Mouse (Mus musculus) neural tube, embryonic 14.5 days (tissue): ENCODE measurements around the gene Lrrc66. TPM values are rescaled to one million over a fixed set of nuclear protein-coding genes. Genes with fewer than 3 reads are reported as not detected.

Experiments
- ATAC-seq: fragments of 200-750 bp; cut with Nextera tagmentation; 2 replicates; pipeline ENCODE4 v1.8.0; 2017; ENCODE audit warnings: low read depth, mild to moderate bottlenecking, moderate TSS enrichment, moderate library complexity
- H3K27ac ChIP-seq: fragments of 300-500 bp; sonication (generic); 2 replicates; pipeline ENCODE4 v1.5.1; 2014; ENCODE audit warnings: low read depth, mild to moderate bottlenecking, control low read depth, low read length, moderate library complexity, mixed read lengths
- H3K27me3 ChIP-seq: fragments of 300-500 bp; sonication (generic); 2 replicates; pipeline ENCODE4 v1.6.1; 2014; ENCODE audit warnings: low read length; ENCODE audit not compliant: control insufficient read depth, insufficient read depth
- H3K36me3 ChIP-seq: fragments of 300-500 bp; sonication (generic); 2 replicates; pipeline ENCODE4 v1.6.1; 2014; ENCODE audit warnings: low read length, mixed read lengths; ENCODE audit not compliant: control insufficient read depth, insufficient read depth
- H3K4me1 ChIP-seq: fragments of 300-500 bp; sonication (generic); 2 replicates; pipeline ENCODE4 v1.6.1; 2014; ENCODE audit warnings: low read length; ENCODE audit not compliant: control insufficient read depth, insufficient read depth
- H3K4me2 ChIP-seq: fragments of 300-500 bp; sonication (generic); 2 replicates; pipeline ENCODE4 v1.6.1; 2014; ENCODE audit warnings: mild to moderate bottlenecking, low read depth, low read length, control low read depth
- H3K4me3 ChIP-seq: fragments of 300-500 bp; sonication (generic); 2 replicates; pipeline ENCODE4 v1.5.1; 2014; ENCODE audit warnings: low read depth, low read length, control low read depth, mixed read lengths
- H3K9ac ChIP-seq: fragments of 300-500 bp; sonication (generic); replicated peaks from 2 replicates; pipeline ENCODE4 v1.6.1; 2014; ENCODE audit warnings: low read depth, mild to moderate bottlenecking, control low read depth, low read length, mixed read lengths
- H3K9me3 ChIP-seq: fragments of 300-500 bp; sonication (generic); 2 replicates; pipeline ENCODE4 v1.6.1; 2016; ENCODE audit warnings: low read length; ENCODE audit not compliant: control insufficient read depth
- WGBS: fragments of 180-500 bp; shearing (Covaris S2); extraction: QIAGEN DNeasy Blood & Tissue Kit; methylation state at CpG from one replicate; pipeline ENCODE4 v1.1.7; 2014; 5-methylcytosine and 5-hydroxymethylcytosine counted together
- polyA plus RNA-seq: library from polyadenylated mRNA; unstranded; fragments of >200 nt; fragmentation: Nextera tagmentation; extraction: Ambion mirVana; gene quantifications from 2 replicates; pipeline ENCODE4 v1.2.1, GENCODE M21; 2014

The Lrrc66 gene
- polyA plus RNA-seq, result not detected in 2 replicates

DNA sequence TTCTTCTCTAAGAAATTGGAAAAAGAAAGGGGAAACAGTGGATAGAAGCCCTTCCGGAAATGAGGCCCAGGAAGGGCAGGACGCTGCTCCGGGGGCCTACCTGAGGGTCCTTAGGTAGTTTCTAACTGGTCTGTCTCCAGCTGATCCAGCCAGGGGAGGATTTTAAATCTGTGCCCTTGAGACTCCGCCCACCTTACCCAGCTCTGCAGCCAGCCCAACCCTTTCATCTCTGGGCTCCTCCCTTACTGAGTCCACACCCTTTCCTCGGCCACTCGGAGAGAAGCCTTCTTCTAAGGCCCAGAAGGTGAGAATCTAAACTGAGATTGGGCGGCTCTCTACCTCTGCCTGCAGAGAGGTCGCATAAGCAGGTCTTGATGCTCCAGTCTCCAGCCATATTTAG lies at the start of gene Lrrc66:
Gene Lrrc66, minus strand, starts transcription at position 236 of the 400 bp plus-strand sequence.
- H3K4me1 ChIP-seq, result no peaks in the 10 kb centered on the region
- H3K9ac ChIP-seq, result no peak within 1 kb of the TSS
- peaks cover 3% of the 10 kb centered on the region; the same call in 1 of the 2 replicates for H3K36me3 ChIP-seq
- H3K4me2 ChIP-seq, result no peak within 1 kb of the TSS
- 81% methylated on average over 8 of the region's 8 CpGs for WGBS
- no peak within 1 kb of the TSS for H3K4me3 ChIP-seq
- no peaks in the 10 kb centered on the region for H3K9me3 ChIP-seq
- H3K27ac ChIP-seq, result no peak within 1 kb of the TSS
- H3K27me3 ChIP-seq, result no peaks in the 10 kb centered on the region
- no peak for ATAC-seq

DNA sequence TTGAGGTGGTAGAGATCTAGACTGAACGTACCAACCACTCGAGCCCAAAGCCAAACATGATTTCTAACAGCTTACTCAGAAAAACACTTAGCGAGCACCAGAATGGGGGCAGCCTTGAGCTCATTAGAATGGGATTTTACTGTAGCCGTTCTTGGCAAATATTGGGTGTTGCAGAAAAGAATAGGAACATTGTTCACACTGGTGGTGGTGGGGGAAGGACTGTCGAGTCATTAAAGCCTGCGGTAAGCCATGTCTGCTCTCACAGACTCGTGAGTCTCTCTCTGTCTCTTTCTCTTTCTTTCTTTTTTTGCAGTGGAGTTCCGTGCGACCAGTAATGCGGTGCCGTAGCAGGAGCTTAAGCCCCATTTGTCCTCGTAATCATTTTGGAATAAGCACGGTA lies 44.3 kb upstream of the Lrrc66 start:
- no peak overlapping the region for H3K4me2 ChIP-seq
- no peak overlapping the region for H3K9ac ChIP-seq
- no peaks in the 10 kb centered on the region for H3K4me1 ChIP-seq
- no peaks in the 10 kb centered on the region for H3K36me3 ChIP-seq
- H3K27ac ChIP-seq, result no peak overlapping the region
- no peak for ATAC-seq
- no peaks in the 10 kb centered on the region for H3K9me3 ChIP-seq
- 68% methylated on average over 13 of the region's 13 CpGs for WGBS
- H3K4me3 ChIP-seq, result no peak overlapping the region
- no peaks in the 10 kb centered on the region for H3K27me3 ChIP-seq

DNA sequence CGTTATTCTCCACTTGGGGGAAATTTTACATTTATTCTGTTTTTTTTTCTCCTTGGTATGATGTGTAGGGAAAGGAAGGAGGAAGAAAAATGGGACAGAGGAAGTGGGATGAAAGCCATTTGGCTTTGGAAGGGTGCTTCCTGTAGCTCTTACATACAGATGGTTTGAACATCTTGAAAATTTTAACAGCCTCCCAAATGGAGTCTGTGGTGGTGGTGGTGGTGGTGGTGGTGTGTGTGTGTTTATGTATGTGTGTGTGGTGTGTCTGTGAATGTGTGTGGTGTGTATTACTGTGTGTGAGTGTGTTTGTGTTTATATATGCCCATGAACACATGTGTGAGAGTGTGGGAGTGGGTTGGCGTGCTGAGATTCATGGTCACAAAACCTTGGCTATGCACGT lies 43.3 kb upstream of the Lrrc66 start:
- WGBS, result 86% methylated on average over 3 of the region's 3 CpGs
- Histone ChIP-seq H3K4me1 (no peaks in the 10 kb centered on the region), H3K27ac (no peak overlapping the region), H3K36me3 (no peaks in the 10 kb centered on the region), H3K4me3 (no peak overlapping the region), H3K9ac (no peak overlapping the region), H3K9me3 (no peaks in the 10 kb centered on the region), H3K27me3 (no peaks in the 10 kb centered on the region), H3K4me2 (no peak overlapping the region)
- ATAC-seq, result no peak

DNA sequence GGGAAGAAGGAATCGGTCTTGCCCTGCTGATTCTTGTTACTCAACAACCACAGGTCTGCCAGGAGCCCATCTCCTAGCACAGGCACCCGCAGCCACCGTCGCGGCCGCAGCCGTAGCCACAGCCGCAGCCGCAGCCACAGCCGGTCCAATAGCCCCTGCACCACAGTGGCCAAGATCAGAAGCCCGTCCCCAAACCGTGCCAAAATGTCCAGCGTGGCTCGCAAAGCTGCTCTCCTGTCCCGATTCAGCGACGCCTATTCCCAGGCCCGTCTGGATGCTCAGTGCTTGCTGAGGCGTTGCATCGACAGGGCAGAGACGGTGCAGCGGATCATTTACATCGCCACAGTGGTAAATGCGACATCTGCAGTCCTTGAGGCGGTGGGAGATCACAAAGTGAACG lies 37.1 kb upstream of the Lrrc66 start:
- no peak for ATAC-seq
- Histone ChIP-seq H3K27me3 (no peaks in the 10 kb centered on the region), H3K36me3 (no peaks in the 10 kb centered on the region), H3K4me2 (peak overlapping the region; percentile 34; the same call in 1 of the 2 replicates), H3K9me3 (no peaks in the 10 kb centered on the region), H3K27ac (no peak overlapping the region), H3K9ac (no peak overlapping the region), H3K4me3 (no peak overlapping the region), H3K4me1 (no peaks in the 10 kb centered on the region)
- 54% methylated on average over 26 of the region's 26 CpGs for WGBS

DNA sequence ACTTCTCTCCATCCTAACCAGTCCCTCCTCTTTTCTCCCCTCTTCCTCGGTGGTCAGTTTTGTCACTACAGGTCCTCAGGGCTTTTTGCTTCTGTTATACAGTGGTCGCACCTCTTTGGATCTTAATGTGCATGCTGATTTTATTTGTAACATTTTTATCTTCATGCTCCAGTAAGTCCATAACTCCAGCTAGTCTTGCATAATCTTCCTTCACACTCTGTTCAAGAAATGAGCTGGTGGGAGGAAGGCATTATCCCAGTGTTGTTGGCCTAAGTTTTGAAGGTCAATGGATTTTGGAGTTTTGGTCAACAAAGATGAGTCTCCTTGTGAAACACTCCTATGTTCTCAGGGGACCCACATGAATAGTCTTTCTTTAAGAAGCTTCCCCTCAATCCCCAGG lies 35.6 kb upstream of the Lrrc66 start:
- no peak for ATAC-seq
- Histone ChIP-seq H3K4me1 (no peaks in the 10 kb centered on the region), H3K9ac (no peak overlapping the region), H3K9me3 (no peaks in the 10 kb centered on the region), H3K27ac (no peak overlapping the region), H3K4me3 (no peak overlapping the region), H3K36me3 (no peaks in the 10 kb centered on the region), H3K4me2 (no peak overlapping the region), H3K27me3 (no peaks in the 10 kb centered on the region)
- WGBS, result 83% methylated on average over 2 of the region's 2 CpGs

DNA sequence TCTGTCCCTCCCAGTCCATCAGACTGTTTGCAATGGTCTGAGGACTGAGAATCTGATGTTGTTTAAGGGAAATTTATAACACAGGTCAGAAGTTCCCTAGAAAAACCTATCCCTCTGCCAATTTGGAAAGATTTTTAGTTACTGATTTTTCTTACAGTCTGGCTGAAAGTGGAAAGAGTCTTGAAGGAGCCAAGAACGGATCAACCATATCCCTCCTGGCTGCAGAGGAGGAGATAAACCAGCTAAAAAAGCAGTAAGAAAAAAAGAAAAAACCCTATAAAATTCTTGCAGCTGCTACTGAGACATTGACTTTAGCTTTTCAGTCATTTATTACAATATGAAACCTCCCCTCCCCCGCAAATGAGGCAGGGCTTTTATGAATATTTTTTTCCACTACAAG lies 34.4 kb upstream of the Lrrc66 start:
- Histone ChIP-seq H3K27ac (no peak overlapping the region), H3K9ac (no peak overlapping the region), H3K9me3 (no peaks in the 10 kb centered on the region), H3K36me3 (no peaks in the 10 kb centered on the region), H3K4me2 (no peak overlapping the region), H3K4me1 (no peaks in the 10 kb centered on the region), H3K27me3 (no peaks in the 10 kb centered on the region), H3K4me3 (no peak overlapping the region)
- ATAC-seq, result no peak
- 86% methylated on average over 2 of the region's 2 CpGs for WGBS

DNA sequence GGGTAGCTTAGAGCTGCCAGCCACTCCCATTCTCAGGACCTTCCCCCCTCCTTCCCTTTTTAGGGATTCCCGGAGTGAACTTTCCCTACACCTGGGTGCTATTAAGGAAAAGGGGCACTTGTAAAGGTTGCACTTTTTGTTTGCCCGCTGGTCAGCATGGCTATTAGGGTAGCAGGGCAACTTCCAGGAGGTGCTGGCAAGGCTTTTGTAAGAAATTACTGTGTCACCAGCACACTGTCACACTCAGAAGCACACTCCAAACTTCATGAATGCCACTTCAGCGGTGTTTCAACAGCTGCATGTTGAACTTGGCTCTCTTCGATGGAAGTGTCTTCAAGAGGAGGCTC lies 19.5 kb upstream of the Lrrc66 start:
- Histone ChIP-seq H3K36me3 (no peaks in the 10 kb centered on the region), H3K4me2 (peak overlapping the region; percentile 75), H3K4me1 (peaks cover 8% of the 10 kb centered on the region), H3K9ac (no peak overlapping the region), H3K9me3 (no peaks in the 10 kb centered on the region), H3K27me3 (peaks cover 28% of the 10 kb centered on the region), H3K4me3 (no peak overlapping the region), H3K27ac (no peak overlapping the region)
- ATAC-seq, result no peak
- under 1% methylated on average over 4 of the region's 4 CpGs for WGBS

DNA sequence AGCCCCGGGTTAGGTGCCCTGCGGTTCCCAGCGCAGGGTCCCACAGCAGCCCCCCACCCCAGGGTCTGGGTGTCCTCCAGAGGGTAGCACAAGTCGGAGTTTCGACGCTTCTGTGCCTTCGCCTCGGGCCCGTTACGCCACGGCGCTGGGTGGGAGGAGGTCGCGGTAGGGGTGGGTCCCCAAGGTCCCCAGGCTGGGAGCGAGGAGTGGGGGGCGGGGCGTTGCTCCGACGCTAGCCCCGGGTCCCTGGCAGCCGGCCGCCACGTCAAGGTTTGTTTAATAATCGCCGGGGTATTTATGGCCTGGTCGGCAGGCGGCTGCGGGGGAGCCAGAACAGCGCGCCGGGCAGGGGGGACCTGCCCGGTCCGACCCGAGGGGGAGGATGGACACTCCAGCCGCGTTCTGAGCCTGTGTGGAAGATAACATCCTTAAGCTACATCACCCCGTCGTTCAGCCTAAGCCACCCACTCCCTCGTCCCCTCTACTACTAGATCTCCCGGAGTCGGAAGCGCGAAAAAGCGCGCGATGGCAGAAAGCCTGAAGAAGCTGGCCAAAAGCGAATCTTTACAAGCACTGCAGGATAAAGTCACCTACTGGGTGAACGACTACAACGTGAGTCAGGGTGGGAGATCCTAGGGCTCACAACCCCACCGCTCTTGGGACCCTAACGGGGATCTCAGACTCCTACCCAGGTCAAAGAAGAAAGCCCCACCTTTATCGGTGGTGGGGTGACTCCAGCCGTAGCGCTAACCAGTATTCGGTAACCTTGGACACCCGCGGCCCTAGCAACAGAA lies 18.9 kb upstream of the Lrrc66 start, which contains the start of gene Spata18:
Gene Spata18, plus strand, starts transcription at position 319 of the 794 bp plus-strand sequence.
- no peak for ATAC-seq
- WGBS, result under 1% methylated on average over 57 of the region's 57 CpGs

DNA sequence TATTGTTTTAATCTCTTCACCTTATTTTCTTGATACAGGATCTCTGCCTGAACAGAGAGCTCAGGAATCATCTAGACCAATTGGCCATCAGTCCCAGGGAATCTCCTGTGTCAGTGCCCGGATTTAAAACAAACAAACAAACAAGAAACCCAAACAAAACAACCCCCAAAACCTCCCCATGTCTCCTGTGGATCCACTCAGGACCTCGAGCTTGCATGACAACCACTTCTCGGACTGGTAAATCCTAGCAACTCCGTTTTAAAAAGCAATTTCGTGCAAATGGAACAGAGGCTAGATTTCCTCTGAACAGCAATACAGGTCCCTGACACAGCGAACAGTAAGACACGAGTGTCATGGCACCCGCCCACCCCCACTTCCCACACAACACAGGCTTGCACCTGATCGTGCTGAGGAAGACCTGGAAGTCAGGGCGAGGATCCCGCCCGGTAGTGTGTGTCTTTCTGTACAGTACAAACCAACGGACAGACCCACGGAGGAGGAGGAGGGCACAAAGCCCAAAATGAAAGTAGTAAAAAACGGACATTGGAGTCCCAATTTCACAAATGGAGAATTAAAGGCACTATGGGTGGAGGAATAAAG lies 18.1 kb upstream of the Lrrc66 start:
- ATAC-seq, result no peak
- WGBS, result under 1% methylated on average over 15 of the region's 15 CpGs
- peak overlapping the region; percentile 36 for H3K4me3 ChIP-seq
- no peak overlapping the region for H3K9ac ChIP-seq
- peaks cover 8% of the 10 kb centered on the region for H3K4me1 ChIP-seq
- peak overlapping the region; percentile 75 for H3K4me2 ChIP-seq
- H3K36me3 ChIP-seq, result no peaks in the 10 kb centered on the region
- peaks cover 28% of the 10 kb centered on the region for H3K27me3 ChIP-seq
- H3K9me3 ChIP-seq, result no peaks in the 10 kb centered on the region
- no peak overlapping the region for H3K27ac ChIP-seq

More for the DNA sequence above, 18.9 kb upstream of the Lrrc66 start, which contains the start of gene Spata18:
- Histone ChIP-seq H3K4me3 (peak within 1 kb of the TSS; percentile 36), H3K4me1 (peaks cover 8% of the 10 kb centered on the region), H3K9ac (no peak within 1 kb of the TSS), H3K36me3 (no peaks in the 10 kb centered on the region), H3K27me3 (peaks cover 28% of the 10 kb centered on the region), H3K9me3 (no peaks in the 10 kb centered on the region), H3K27ac (no peak within 1 kb of the TSS), H3K4me2 (peak within 1 kb of the TSS; percentile 75)
